Mouse (Mus musculus) midbrain, postnatal 0 days (tissue): ENCODE data around the gene Shroom2. TPM values are rescaled to one million over a fixed set of nuclear protein-coding genes. Genes with fewer than 3 reads are reported as not detected.

Experiments
- ATAC-seq: fragments of 200-750 bp; cut with Nextera tagmentation; 2 replicates; pipeline ENCODE4 v1.8.0; 2017; ENCODE audit warnings: moderate number of reproducible peaks, mild to moderate bottlenecking, moderate TSS enrichment, moderate library complexity; ENCODE audit not compliant: low FRiP score
- DNase-seq: peaks from one replicate; pipeline ENCODE4 v3.0.0-alpha.2; 2015; ENCODE audit warnings: low spot score
- H3K27ac ChIP-seq: fragments of 300-500 bp; sonication (generic); 2 replicates; pipeline ENCODE4 v1.5.1; 2014; ENCODE audit warnings: low read depth, mild to moderate bottlenecking, low read length, mixed read lengths
- H3K27me3 ChIP-seq: fragments of 300-500 bp; sonication (generic); 2 replicates; pipeline ENCODE4 v1.6.1; 2014; ENCODE audit warnings: low read length, control low read depth, mixed read lengths; ENCODE audit not compliant: insufficient read depth
- H3K36me3 ChIP-seq: fragments of 300-500 bp; sonication (generic); 2 replicates; pipeline ENCODE4 v1.6.1; 2014; ENCODE audit warnings: low read length, control low read depth, mixed read lengths; ENCODE audit not compliant: insufficient read depth
- H3K4me1 ChIP-seq: fragments of 300-500 bp; sonication (generic); 2 replicates; pipeline ENCODE4 v1.6.1; 2014; ENCODE audit warnings: mild to moderate bottlenecking, control low read depth, antibody characterized with exemption, low read length, mixed read lengths; ENCODE audit not compliant: insufficient read depth
- H3K4me2 ChIP-seq: fragments of 300-500 bp; sonication (generic); 2 replicates; pipeline ENCODE4 v1.6.1; 2014; ENCODE audit warnings: low read depth, mild to moderate bottlenecking, low read length, mixed read lengths; ENCODE audit not compliant: poor library complexity, severe bottlenecking
- H3K4me3 ChIP-seq: fragments of 300-500 bp; sonication (generic); 2 replicates; pipeline ENCODE4 v1.5.1; 2014; ENCODE audit warnings: low read depth, mild to moderate bottlenecking, low read length, moderate library complexity
- H3K9ac ChIP-seq: fragments of 300-500 bp; sonication (generic); replicated peaks from 2 replicates; pipeline ENCODE4 v1.6.1; 2014; ENCODE audit warnings: mild to moderate bottlenecking, low read length, moderate library complexity, mixed read lengths; ENCODE audit not compliant: poor library complexity, severe bottlenecking
- H3K9me3 ChIP-seq: fragments of 300-500 bp; sonication (generic); 2 replicates; pipeline ENCODE4 v1.6.1; 2016; ENCODE audit warnings: low read length, control low read depth
- CTCF ChIP-seq: IDR thresholded peaks from 2 replicates; pipeline ENCODE4 v1.5.1; 2016; ENCODE audit warnings: antibody characterized with exemption, mild to moderate bottlenecking
- WGBS: fragments of 180-500 bp; shearing (Covaris S2); extraction: QIAGEN DNeasy Blood & Tissue Kit; methylation state at CpG from one replicate; pipeline ENCODE4 v1.1.7; 2014; 5-methylcytosine and 5-hydroxymethylcytosine counted together
- polyA plus RNA-seq: library from polyadenylated mRNA; unstranded; fragments of >200 nt; fragmentation: Nextera tagmentation; extraction: Ambion mirVana; gene quantifications from 2 replicates; pipeline ENCODE4 v1.2.1, GENCODE M21; 2015
- total RNA-seq: library from RNA; depleted of rRNA; stranded (reverse); fragments of >200 nt; gene quantifications from 2 replicates; pipeline ENCODE4 v1.2.3, GENCODE M21; 2014

Gene Shroom2
- total and polyA plus RNA-seq, 2 experiments from 2014 or later: 143 to 336 TPM

- Histone ChIP-seq H3K9ac (no peak overlapping the region), H3K27me3 (peaks cover 4% of the 10 kb centered on the region; the same call in 1 of the 2 replicates), H3K4me1 (no peaks in the 10 kb centered on the region), H3K4me3 (no peak overlapping the region), H3K9me3 (no peaks in the 10 kb centered on the region), H3K4me2 (peak overlapping the region; percentile 18; the same call in 1 of the 2 replicates), H3K36me3 (no peaks in the 10 kb centered on the region), H3K27ac (peak overlapping the region; percentile 18)
- TF ChIP-seq CTCF: no peak
- ATAC-seq (peak; percentile 87; the same call in 1 of the 2 replicates), DNase-seq (peak; percentile 38)
- 21% methylated on average over 8 of the region's 8 CpGs for WGBS
Observed at GRCm38 (mm10) chrX:152655796-152656608, 113.3 kb downstream of the Shroom2 start.

- no peaks in the 10 kb centered on the region for H3K9me3 ChIP-seq
- ATAC-seq: no peak
- DNase-seq: no peak
- 87% methylated on average over 2 of the region's 2 CpGs for WGBS
- H3K9ac ChIP-seq: no peak overlapping the region
- no peak overlapping the region for H3K4me2 ChIP-seq
- H3K4me1 ChIP-seq: no peaks in the 10 kb centered on the region
- no peak overlapping the region for H3K27ac ChIP-seq
- no peaks in the 10 kb centered on the region; the same call in 1 of the 2 replicates for H3K27me3 ChIP-seq
- H3K36me3 ChIP-seq: no peaks in the 10 kb centered on the region
- no peak for TF ChIP-seq CTCF
- H3K4me3 ChIP-seq: no peak overlapping the region
Observed at GRCm38 (mm10) chrX:152652676-152653075, 116.6 kb downstream of the Shroom2 start.

GRCm38 (mm10) chrX:152644827-152645226 is 124.4 kb downstream of the Shroom2 start:
- 28% methylated on average over 4 of the region's 4 CpGs for WGBS
- DNase-seq: no peak
- Histone ChIP-seq H3K4me2 (peak overlapping the region; percentile 38), H3K4me1 (no peaks in the 10 kb centered on the region), H3K27ac (no peak overlapping the region), H3K9me3 (no peaks in the 10 kb centered on the region), H3K27me3 (no peaks in the 10 kb centered on the region), H3K9ac (no peak overlapping the region), H3K36me3 (no peaks in the 10 kb centered on the region), H3K4me3 (peak overlapping the region; percentile 42)
- TF ChIP-seq CTCF: no peak
- no peak for ATAC-seq

GRCm38 (mm10) chrX:152643679-152644638 is 125.3 kb downstream of the Shroom2 start:
- no peaks in the 10 kb centered on the region for H3K4me1 ChIP-seq
- no peak for TF ChIP-seq CTCF
- peak overlapping the region; percentile 51 for H3K9ac ChIP-seq
- no peaks in the 10 kb centered on the region for H3K36me3 ChIP-seq
- peak overlapping the region; percentile 42 for H3K4me3 ChIP-seq
- H3K9me3 ChIP-seq: no peaks in the 10 kb centered on the region
- DNase-seq: peak; percentile 38
- H3K27me3 ChIP-seq: no peaks in the 10 kb centered on the region
- ATAC-seq: peak; percentile 86; the same call in 1 of the 2 replicates
- 27% methylated on average over 11 of the region's 11 CpGs for WGBS
- peak overlapping the region; percentile 77 for H3K27ac ChIP-seq
- H3K4me2 ChIP-seq: peak overlapping the region; percentile 38

GRCm38 (mm10) chrX:152643201-152643600 is 126.1 kb downstream of the Shroom2 start:
- Histone ChIP-seq H3K36me3 (no peaks in the 10 kb centered on the region), H3K4me1 (no peaks in the 10 kb centered on the region), H3K4me3 (peak overlapping the region; percentile 42), H3K27ac (peak overlapping the region; percentile 77), H3K9me3 (no peaks in the 10 kb centered on the region), H3K27me3 (no peaks in the 10 kb centered on the region), H3K9ac (peak overlapping the region; percentile 51; the same call in 1 of the 2 replicates), H3K4me2 (peak overlapping the region; percentile 38; the same call in 1 of the 2 replicates)
- ATAC-seq (peak; percentile 88), DNase-seq (peak; percentile 28)
- no peak for TF ChIP-seq CTCF
